Mouse (Mus musculus): ENCODE measurements at regions not wholly inside any gene's neighbourhood (a gene's known extent, or its start where the extent isn't known, plus 50 kb on each side); places are given as distances from the start of the nearest gene placed in this dataset.

GRCm38 (mm10) chr14:58180724-58181123, 110.4 kb downstream of the Fgf9 start:
- H3K27ac ChIP-seq (ENCODE audit: insufficient read depth, low read length) = no peak overlapping the region
- DNase-seq (ENCODE audit: low read depth in 1 of 2, low spot score in 2 of 2) = no peak
- TF ChIP-seq CTCF (IDR thresholded peaks at IDR 0.05; ENCODE audit: extremely low read depth, insufficient read depth, insufficient read length, insufficient replicate concordance) = no peak
- no peak for TF ChIP-seq POLR2A (IDR thresholded peaks at IDR 0.05; ENCODE audit: low read depth, low read length)

GRCm38 (mm10) chr14:58175651-58176363, 105.5 kb downstream of the Fgf9 start:
- DNase-seq (ENCODE audit: low read depth in 1 of 2, low spot score in 2 of 2) = no peak
- H3K4me1 ChIP-seq (ENCODE audit: control insufficient read depth, insufficient read depth, insufficient read length) = no peaks in the 10 kb centered on the region
- 82% methylated on average over 5 of the region's 5 CpGs for WGBS
- TF ChIP-seq CTCF (IDR thresholded peaks at IDR 0.05; ENCODE audit: extremely low read depth, insufficient read depth, insufficient read length, insufficient replicate concordance) (no peak), POLR2A (IDR thresholded peaks at IDR 0.05; ENCODE audit: low read depth, low read length) (no peak)
- H3K27ac ChIP-seq (ENCODE audit: insufficient read depth, low read length) = no peak overlapping the region
- no peak overlapping the region for H3K4me3 ChIP-seq (ENCODE audit: extremely low read depth, insufficient read depth, insufficient read length)
- no peaks in the 10 kb centered on the region for H3K27me3 ChIP-seq (ENCODE audit: control insufficient read depth, insufficient read depth, low read length)
- no peaks in the 10 kb centered on the region for H3K36me3 ChIP-seq (ENCODE audit: control insufficient read depth, insufficient read depth, low read length)

More at GRCm38 (mm10) chr14:58180724-58181123, 110.4 kb downstream of the Fgf9 start:
- no peaks in the 10 kb centered on the region for H3K27me3 ChIP-seq (ENCODE audit: control insufficient read depth, insufficient read depth, low read length)
- H3K4me1 ChIP-seq (ENCODE audit: control insufficient read depth, insufficient read depth, insufficient read length) = no peaks in the 10 kb centered on the region
- H3K4me3 ChIP-seq (ENCODE audit: extremely low read depth, insufficient read depth, insufficient read length) = no peak overlapping the region
- H3K36me3 ChIP-seq (ENCODE audit: control insufficient read depth, insufficient read depth, low read length) = no peaks in the 10 kb centered on the region

- H3K27me3 ChIP-seq (ENCODE audit: control insufficient read depth, insufficient read depth, low read length) = no peaks in the 10 kb centered on the region
- no peaks in the 10 kb centered on the region for H3K4me1 ChIP-seq (ENCODE audit: control insufficient read depth, insufficient read depth, insufficient read length)
- H3K27ac ChIP-seq (ENCODE audit: insufficient read depth, low read length) = no peak overlapping the region
- TF ChIP-seq CTCF (IDR thresholded peaks at IDR 0.05; ENCODE audit: extremely low read depth, insufficient read depth, insufficient read length, insufficient replicate concordance) (no peak), POLR2A (IDR thresholded peaks at IDR 0.05; ENCODE audit: low read depth, low read length) (no peak)
- H3K4me3 ChIP-seq (ENCODE audit: extremely low read depth, insufficient read depth, insufficient read length) = no peak overlapping the region
- WGBS = 92% methylated on average over 6 of the region's 6 CpGs
- DNase-seq (ENCODE audit: low read depth in 1 of 2, low spot score in 2 of 2) = no peak
- H3K36me3 ChIP-seq (ENCODE audit: control insufficient read depth, insufficient read depth, low read length) = no peaks in the 10 kb centered on the region
Measured at GRCm38 (mm10) chr14:58174512-58174911, 104.2 kb downstream of the Fgf9 start.

GRCm38 (mm10) chr14:58168920-58169319, 98.6 kb downstream of the Fgf9 start:
- Histone ChIP-seq H3K4me1 (ENCODE audit: control insufficient read depth, insufficient read depth, insufficient read length) (no peaks in the 10 kb centered on the region), H3K4me3 (ENCODE audit: extremely low read depth, insufficient read depth, insufficient read length) (no peak overlapping the region), H3K27ac (ENCODE audit: insufficient read depth, low read length) (no peak overlapping the region), H3K36me3 (ENCODE audit: control insufficient read depth, insufficient read depth, low read length) (no peaks in the 10 kb centered on the region), H3K27me3 (ENCODE audit: control insufficient read depth, insufficient read depth, low read length) (no peaks in the 10 kb centered on the region)
- TF ChIP-seq POLR2A (IDR thresholded peaks at IDR 0.05; ENCODE audit: low read depth, low read length) (no peak), CTCF (IDR thresholded peaks at IDR 0.05; ENCODE audit: extremely low read depth, insufficient read depth, insufficient read length, insufficient replicate concordance) (no peak)
- 91% methylated on average over 5 of the region's 5 CpGs for WGBS
- no peak for DNase-seq (ENCODE audit: low read depth in 1 of 2, low spot score in 2 of 2)

All from spleen, adult 2 months (tissue).